Mouse (Mus musculus): ENCODE measurements around the gene Erc2. TPM values are rescaled to one million over a fixed set of nuclear protein-coding genes. Genes with fewer than 3 reads are reported as not detected.

Erc2 gene
- polyA plus RNA-seq, 1 experiment from 2014 or later = 83.8 TPM

- Histone ChIP-seq H3K4me1 (replicated peaks; ENCODE audit: control insufficient read depth, insufficient read depth, low read length) (no peaks in the 10 kb centered on the region), H3K9ac (no peak overlapping the region), H3K27ac (no peak overlapping the region), H3K4me2 (replicated peaks) (no peak overlapping the region), H3K9me3 (ENCODE audit: control insufficient read depth, low read length) (no peaks in the 10 kb centered on the region), H3K4me3 (replicated peaks; ENCODE audit: low read length) (no peak overlapping the region), H3K36me3 (replicated peaks; ENCODE audit: control insufficient read depth, insufficient read depth) (0 out of 2 replicates have a peak, but pooled peaks cover 3% of the 10 kb centered on the region), H3K27me3 (ENCODE audit: control insufficient read depth, insufficient read depth, low read length) (no peaks in the 10 kb centered on the region)
- ATAC-seq (ENCODE audit: low FRiP score) (no peak), DNase-seq (ENCODE audit: low spot score) (no peak)
- 60% methylated on average over 5 of the region's 5 CpGs for WGBS
Observed at GRCm38 (mm10) chr14:28301251-28301650, 679.0 kb downstream of the Erc2 start.

DNA sequence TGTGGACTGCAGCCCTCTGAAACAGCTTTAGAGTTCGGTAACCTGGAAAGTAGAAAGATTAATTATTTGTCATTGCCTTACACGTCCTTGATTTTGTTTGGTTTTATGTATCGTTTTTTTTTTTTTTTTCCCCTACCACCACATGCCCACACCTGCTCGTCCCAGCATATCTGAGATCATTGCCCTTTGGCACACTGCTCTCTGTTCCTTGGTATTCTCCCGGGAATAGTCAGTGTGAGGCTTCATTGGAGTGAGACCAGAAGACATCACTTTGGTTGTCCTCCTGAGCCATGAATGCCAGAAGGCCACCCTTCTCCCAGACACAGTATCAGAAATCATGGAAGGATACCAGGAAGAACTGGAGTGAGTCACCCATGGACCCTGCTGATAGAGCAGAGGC lies 681.9 kb downstream of the Erc2 start:
- 0 out of 2 replicates have a peak, but pooled peaks cover 3% of the 10 kb centered on the region for H3K36me3 ChIP-seq (replicated peaks; ENCODE audit: control insufficient read depth, insufficient read depth)
- no peaks in the 10 kb centered on the region for H3K4me1 ChIP-seq (replicated peaks; ENCODE audit: control insufficient read depth, insufficient read depth, low read length)
- H3K4me2 ChIP-seq (replicated peaks) = no peak overlapping the region
- no peaks in the 10 kb centered on the region for H3K27me3 ChIP-seq (ENCODE audit: control insufficient read depth, insufficient read depth, low read length)
- no peak overlapping the region for H3K9ac ChIP-seq
- no peak overlapping the region for H3K4me3 ChIP-seq (replicated peaks; ENCODE audit: low read length)
- H3K27ac ChIP-seq = no peak overlapping the region
- 84% methylated on average over 5 of the region's 5 CpGs for WGBS
- ATAC-seq (ENCODE audit: low FRiP score) (no peak), DNase-seq (ENCODE audit: low spot score) (no peak)
- H3K9me3 ChIP-seq (ENCODE audit: control insufficient read depth, low read length) = no peaks in the 10 kb centered on the region

- no peak for DNase-seq (ENCODE audit: low spot score)
- H3K9me3 ChIP-seq (ENCODE audit: control insufficient read depth, low read length) = no peaks in the 10 kb centered on the region
- WGBS = 89% methylated on average over 1 of the region's 1 CpGs
- H3K9ac ChIP-seq = no peak overlapping the region
- no peak overlapping the region for H3K27ac ChIP-seq
- no peak for ATAC-seq (ENCODE audit: low FRiP score)
- no peaks in the 10 kb centered on the region for H3K4me1 ChIP-seq (replicated peaks; ENCODE audit: control insufficient read depth, insufficient read depth, low read length)
- H3K4me3 ChIP-seq (replicated peaks; ENCODE audit: low read length) = no peak overlapping the region
- H3K4me2 ChIP-seq (replicated peaks) = no peak overlapping the region
- H3K27me3 ChIP-seq (ENCODE audit: control insufficient read depth, insufficient read depth, low read length) = no peaks in the 10 kb centered on the region
- H3K36me3 ChIP-seq (replicated peaks; ENCODE audit: control insufficient read depth, insufficient read depth) = no peaks in the 10 kb centered on the region
Observed at GRCm38 (mm10) chr14:28308661-28309060, 686.4 kb downstream of the Erc2 start.

GRCm38 (mm10) chr14:28316851-28317250 lies 694.6 kb downstream of the Erc2 start:
- Histone ChIP-seq H3K27ac (no peak overlapping the region), H3K4me2 (replicated peaks) (no peak overlapping the region), H3K4me1 (replicated peaks; ENCODE audit: control insufficient read depth, insufficient read depth, low read length) (no peaks in the 10 kb centered on the region), H3K9me3 (ENCODE audit: control insufficient read depth, low read length) (no peaks in the 10 kb centered on the region), H3K27me3 (ENCODE audit: control insufficient read depth, insufficient read depth, low read length) (no peaks in the 10 kb centered on the region), H3K4me3 (replicated peaks; ENCODE audit: low read length) (no peak overlapping the region), H3K9ac (no peak overlapping the region), H3K36me3 (replicated peaks; ENCODE audit: control insufficient read depth, insufficient read depth) (no peaks in the 10 kb centered on the region)
- ATAC-seq (ENCODE audit: low FRiP score) = no peak
- no peak for DNase-seq (ENCODE audit: low spot score)
- WGBS = 58% methylated on average over 7 of the region's 7 CpGs

DNA sequence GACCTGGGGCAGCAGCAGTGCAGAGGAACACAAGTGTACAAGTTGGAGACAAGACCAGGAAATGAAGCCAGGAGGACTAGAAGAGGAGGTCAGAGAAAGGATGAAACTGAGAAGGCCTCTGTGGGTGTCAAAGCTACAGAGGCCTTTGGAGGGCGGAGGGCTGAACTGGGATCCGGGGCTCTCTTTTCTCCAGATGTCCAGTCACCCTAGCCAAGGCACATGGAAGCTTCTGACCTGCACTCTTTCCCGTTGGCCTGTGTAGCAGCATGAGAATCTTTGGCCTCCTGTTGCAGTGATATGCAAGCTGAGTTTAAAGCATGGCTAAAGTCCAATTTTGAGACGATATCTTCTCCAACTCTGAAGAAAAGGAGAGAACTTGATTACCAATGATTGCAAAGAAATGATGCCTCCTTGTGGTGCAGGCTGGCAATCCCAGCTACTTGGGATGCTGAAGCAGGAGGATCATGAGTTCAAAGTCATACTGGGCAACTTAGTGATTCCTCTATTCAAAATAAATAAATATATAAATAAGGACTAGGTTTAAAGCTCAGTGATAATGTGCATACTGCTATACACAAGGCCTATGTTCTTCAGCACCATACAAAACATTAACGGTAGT lies 699.8 kb downstream of the Erc2 start:
- Histone ChIP-seq H3K9me3 (ENCODE audit: control insufficient read depth, low read length) (no peaks in the 10 kb centered on the region), H3K9ac (no peak overlapping the region), H3K36me3 (replicated peaks; ENCODE audit: control insufficient read depth, insufficient read depth) (no peaks in the 10 kb centered on the region), H3K4me1 (replicated peaks; ENCODE audit: control insufficient read depth, insufficient read depth, low read length) (no peaks in the 10 kb centered on the region), H3K4me3 (replicated peaks; ENCODE audit: low read length) (no peak overlapping the region), H3K4me2 (replicated peaks) (no peak overlapping the region), H3K27ac (no peak overlapping the region), H3K27me3 (ENCODE audit: control insufficient read depth, insufficient read depth, low read length) (no peaks in the 10 kb centered on the region)
- 89% methylated on average over 5 of the region's 5 CpGs for WGBS
- no peak for ATAC-seq (ENCODE audit: low FRiP score)
- no peak for DNase-seq (ENCODE audit: low spot score)

DNA sequence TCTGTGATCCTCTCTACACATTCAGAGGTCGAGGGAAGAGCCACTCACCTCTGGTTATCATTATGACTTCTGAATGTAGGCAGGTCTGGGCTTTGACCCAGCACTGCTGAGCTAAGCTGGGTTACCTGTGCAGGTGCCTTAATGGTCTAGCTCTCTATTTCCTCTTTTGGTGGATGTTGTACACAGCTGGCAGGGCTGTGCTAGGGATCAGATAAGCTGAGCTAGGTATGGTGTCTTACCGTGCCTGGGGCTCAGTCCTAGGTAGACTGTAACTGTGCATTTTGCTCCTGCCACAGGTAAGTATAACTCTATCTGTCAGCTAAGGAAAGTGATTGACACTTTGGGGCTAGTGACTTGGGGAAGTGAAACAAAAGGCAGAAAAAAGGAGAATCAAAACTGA lies 701.0 kb downstream of the Erc2 start:
- DNase-seq (ENCODE audit: low spot score) = no peak

GRCm38 (mm10) chr14:28323727-28324126 lies 701.5 kb downstream of the Erc2 start:
- no peaks in the 10 kb centered on the region for H3K36me3 ChIP-seq (replicated peaks; ENCODE audit: control insufficient read depth, insufficient read depth)
- no peaks in the 10 kb centered on the region for H3K4me1 ChIP-seq (replicated peaks; ENCODE audit: control insufficient read depth, insufficient read depth, low read length)
- H3K9me3 ChIP-seq (ENCODE audit: control insufficient read depth, low read length) = no peaks in the 10 kb centered on the region
- H3K4me2 ChIP-seq (replicated peaks) = no peak overlapping the region
- no peaks in the 10 kb centered on the region for H3K27me3 ChIP-seq (ENCODE audit: control insufficient read depth, insufficient read depth, low read length)
- no peak overlapping the region for H3K27ac ChIP-seq
- H3K4me3 ChIP-seq (replicated peaks; ENCODE audit: low read length) = no peak overlapping the region
- H3K9ac ChIP-seq = no peak overlapping the region
- 77% methylated on average over 2 of the region's 2 CpGs for WGBS
- DNase-seq (ENCODE audit: low spot score) (no peak), ATAC-seq (ENCODE audit: low FRiP score) (no peak)

More for the DNA sequence above, 701.0 kb downstream of the Erc2 start:
- no peak for ATAC-seq (ENCODE audit: low FRiP score)
- no peaks in the 10 kb centered on the region for H3K9me3 ChIP-seq (ENCODE audit: control insufficient read depth, low read length)
- H3K4me2 ChIP-seq (replicated peaks) = no peak overlapping the region
- no peak overlapping the region for H3K27ac ChIP-seq
- H3K4me3 ChIP-seq (replicated peaks; ENCODE audit: low read length) = no peak overlapping the region
- no peaks in the 10 kb centered on the region for H3K4me1 ChIP-seq (replicated peaks; ENCODE audit: control insufficient read depth, insufficient read depth, low read length)
- H3K9ac ChIP-seq = no peak overlapping the region
- no peaks in the 10 kb centered on the region for H3K36me3 ChIP-seq (replicated peaks; ENCODE audit: control insufficient read depth, insufficient read depth)
- WGBS = 90% methylated on average over 2 of the region's 2 CpGs
- no peaks in the 10 kb centered on the region for H3K27me3 ChIP-seq (ENCODE audit: control insufficient read depth, insufficient read depth, low read length)

DNA sequence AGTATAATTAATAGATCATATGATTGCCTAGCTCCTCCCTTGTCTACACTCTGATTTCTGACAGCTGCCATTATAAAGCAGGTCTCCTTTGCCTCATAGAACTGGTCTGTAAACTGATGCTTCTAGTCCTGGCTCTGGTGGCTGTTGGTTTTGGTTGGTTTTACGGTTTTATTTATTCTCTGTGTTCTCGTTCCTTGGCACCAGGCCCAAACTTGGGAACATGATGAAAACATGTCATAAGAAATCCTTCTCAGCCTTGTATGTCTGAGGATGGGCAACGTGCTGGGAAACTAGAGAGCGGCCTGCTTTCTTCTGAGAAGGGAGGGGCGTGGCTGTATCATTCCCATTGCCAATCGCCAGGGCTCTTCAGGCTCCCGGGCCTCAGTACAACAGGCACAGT lies 704.2 kb downstream of the Erc2 start:
- no peak for DNase-seq (ENCODE audit: low spot score)
- ATAC-seq (ENCODE audit: low FRiP score) = no peak
- WGBS = 83% methylated on average over 7 of the region's 7 CpGs

GRCm38 (mm10) chr14:28328512-28328911 lies 706.3 kb downstream of the Erc2 start:
- H3K27ac ChIP-seq = no peak overlapping the region
- 58% methylated on average over 8 of the region's 8 CpGs for WGBS
- no peak for ATAC-seq (ENCODE audit: low FRiP score)

More for the DNA sequence above, 704.2 kb downstream of the Erc2 start:
- no peaks in the 10 kb centered on the region for H3K27me3 ChIP-seq (ENCODE audit: control insufficient read depth, insufficient read depth, low read length)
- no peaks in the 10 kb centered on the region for H3K36me3 ChIP-seq (replicated peaks; ENCODE audit: control insufficient read depth, insufficient read depth)
- H3K4me3 ChIP-seq (replicated peaks; ENCODE audit: low read length) = no peak overlapping the region
- no peaks in the 10 kb centered on the region for H3K9me3 ChIP-seq (ENCODE audit: control insufficient read depth, low read length)
- H3K4me1 ChIP-seq (replicated peaks; ENCODE audit: control insufficient read depth, insufficient read depth, low read length) = no peaks in the 10 kb centered on the region
- no peak overlapping the region for H3K27ac ChIP-seq
- H3K9ac ChIP-seq = no peak overlapping the region
- no peak overlapping the region for H3K4me2 ChIP-seq (replicated peaks)

DNA sequence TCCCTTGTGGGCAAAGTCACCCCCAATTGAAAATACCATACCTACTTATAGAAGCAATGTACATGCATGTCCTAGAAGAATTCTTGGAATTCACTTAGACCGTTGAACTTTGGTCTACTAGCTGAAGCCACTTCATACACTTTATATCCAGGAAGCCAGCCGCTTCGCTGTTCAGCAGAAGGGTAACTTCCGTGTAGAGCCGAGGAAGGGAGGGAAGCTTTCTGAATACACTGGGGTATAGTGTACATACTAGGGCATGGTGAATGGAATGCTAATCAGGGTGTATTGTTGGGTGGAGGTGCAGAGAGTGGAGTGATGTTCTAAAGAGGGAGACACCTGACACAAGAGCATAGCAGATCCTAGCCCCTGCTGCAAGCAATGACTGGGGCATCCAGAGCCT lies 708.9 kb downstream of the Erc2 start:
- Histone ChIP-seq H3K27me3 (ENCODE audit: control insufficient read depth, insufficient read depth, low read length) (no peaks in the 10 kb centered on the region), H3K4me1 (replicated peaks; ENCODE audit: control insufficient read depth, insufficient read depth, low read length) (no peaks in the 10 kb centered on the region), H3K9me3 (ENCODE audit: control insufficient read depth, low read length) (no peaks in the 10 kb centered on the region), H3K4me2 (replicated peaks) (no peak overlapping the region), H3K4me3 (replicated peaks; ENCODE audit: low read length) (no peak overlapping the region), H3K9ac (no peak overlapping the region), H3K36me3 (replicated peaks; ENCODE audit: control insufficient read depth, insufficient read depth) (no peaks in the 10 kb centered on the region), H3K27ac (no peak overlapping the region)
- ATAC-seq (ENCODE audit: low FRiP score) (no peak), DNase-seq (ENCODE audit: low spot score) (no peak)
- 88% methylated on average over 5 of the region's 5 CpGs for WGBS

More at GRCm38 (mm10) chr14:28328512-28328911, 706.3 kb downstream of the Erc2 start:
- H3K4me1 ChIP-seq (replicated peaks; ENCODE audit: control insufficient read depth, insufficient read depth, low read length) = no peaks in the 10 kb centered on the region
- no peaks in the 10 kb centered on the region for H3K27me3 ChIP-seq (ENCODE audit: control insufficient read depth, insufficient read depth, low read length)
- no peaks in the 10 kb centered on the region for H3K36me3 ChIP-seq (replicated peaks; ENCODE audit: control insufficient read depth, insufficient read depth)
- no peaks in the 10 kb centered on the region for H3K9me3 ChIP-seq (ENCODE audit: control insufficient read depth, low read length)
- no peak overlapping the region for H3K9ac ChIP-seq
- no peak for DNase-seq (ENCODE audit: low spot score)
- no peak overlapping the region for H3K4me3 ChIP-seq (replicated peaks; ENCODE audit: low read length)
- H3K4me2 ChIP-seq (replicated peaks) = no peak overlapping the region
